Mouse (Mus musculus): ENCODE measurements around the gene Rab3il1.
A peak's percentile ranks its signal among the peaks of the same experiment; 100 is the strongest.

Rab3il1 gene

DNA sequence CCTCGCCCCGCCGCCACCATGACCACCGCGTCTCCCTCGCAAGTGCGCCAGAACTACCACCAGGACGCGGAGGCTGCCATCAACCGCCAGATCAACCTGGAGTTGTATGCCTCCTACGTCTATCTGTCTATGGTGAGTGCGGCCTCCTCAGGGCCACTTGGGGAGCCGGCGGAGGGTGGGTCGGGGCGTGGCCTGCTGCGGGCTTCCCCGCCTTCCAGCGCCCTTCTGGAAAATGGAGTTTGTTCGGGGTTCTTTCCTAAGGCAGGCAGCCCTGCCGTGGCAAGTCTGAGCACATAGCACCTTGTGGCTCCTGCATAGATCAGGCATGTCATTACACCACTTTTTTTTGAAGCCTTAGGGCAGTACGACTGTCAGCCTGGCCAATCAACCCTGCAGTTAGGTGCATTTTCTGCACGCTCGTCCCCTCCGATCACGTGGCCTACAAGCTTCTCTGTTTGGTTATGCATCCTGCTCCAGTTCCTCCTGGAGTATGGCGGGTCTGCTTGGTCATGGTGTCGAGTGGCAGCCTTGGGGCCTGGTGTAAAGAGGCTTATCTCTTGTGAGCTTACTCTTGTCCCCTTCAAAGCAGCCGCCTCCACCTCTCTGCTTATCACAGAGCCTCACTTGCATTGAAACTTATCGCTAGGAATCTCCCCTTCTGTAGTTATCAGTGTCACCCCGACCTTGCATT lies 18.5 kb upstream of the Rab3il1 start:
- peak; percentile 51 to 70 for DNase-seq (ENCODE audit: low spot score in 2 of 2)

DNA sequence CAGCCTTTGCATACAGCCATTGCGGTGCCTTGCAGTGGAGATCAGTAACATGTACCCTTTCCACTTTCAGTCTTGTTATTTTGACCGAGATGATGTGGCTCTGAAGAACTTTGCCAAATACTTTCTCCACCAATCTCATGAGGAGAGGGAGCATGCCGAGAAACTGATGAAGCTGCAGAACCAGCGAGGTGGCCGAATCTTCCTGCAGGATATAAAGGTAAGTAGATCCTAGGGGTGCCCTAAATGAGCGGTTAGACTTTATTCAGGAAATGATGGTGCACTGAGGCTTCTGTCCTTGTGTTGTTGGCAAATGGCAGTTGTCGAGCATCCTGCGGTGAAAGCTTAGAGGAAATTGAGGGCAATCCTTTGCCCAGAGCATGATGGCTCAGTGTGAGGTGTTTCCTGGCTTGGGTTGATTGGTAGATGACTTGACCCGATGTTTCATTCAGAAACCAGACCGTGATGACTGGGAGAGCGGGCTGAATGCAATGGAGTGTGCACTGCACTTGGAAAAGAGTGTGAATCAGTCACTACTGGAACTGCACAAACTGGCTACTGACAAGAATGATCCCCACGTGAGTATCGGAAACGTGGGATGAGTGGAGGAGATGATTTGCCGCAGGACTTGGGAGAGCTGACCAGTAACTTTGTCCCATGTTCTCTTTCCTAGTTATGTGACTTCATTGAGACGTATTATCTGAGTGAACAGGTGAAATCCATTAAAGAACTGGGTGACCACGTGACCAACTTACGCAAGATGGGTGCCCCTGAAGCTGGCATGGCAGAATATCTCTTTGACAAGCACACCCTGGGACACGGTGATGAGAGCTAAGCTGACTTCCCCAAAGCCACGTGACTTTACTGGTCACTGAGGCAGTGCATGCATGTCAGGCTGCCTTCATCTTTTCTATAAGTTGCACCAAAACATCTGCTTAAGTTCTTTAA lies 17.1 kb upstream of the Rab3il1 start:
- no peak for DNase-seq (ENCODE audit: low spot score in 2 of 2)

DNA sequence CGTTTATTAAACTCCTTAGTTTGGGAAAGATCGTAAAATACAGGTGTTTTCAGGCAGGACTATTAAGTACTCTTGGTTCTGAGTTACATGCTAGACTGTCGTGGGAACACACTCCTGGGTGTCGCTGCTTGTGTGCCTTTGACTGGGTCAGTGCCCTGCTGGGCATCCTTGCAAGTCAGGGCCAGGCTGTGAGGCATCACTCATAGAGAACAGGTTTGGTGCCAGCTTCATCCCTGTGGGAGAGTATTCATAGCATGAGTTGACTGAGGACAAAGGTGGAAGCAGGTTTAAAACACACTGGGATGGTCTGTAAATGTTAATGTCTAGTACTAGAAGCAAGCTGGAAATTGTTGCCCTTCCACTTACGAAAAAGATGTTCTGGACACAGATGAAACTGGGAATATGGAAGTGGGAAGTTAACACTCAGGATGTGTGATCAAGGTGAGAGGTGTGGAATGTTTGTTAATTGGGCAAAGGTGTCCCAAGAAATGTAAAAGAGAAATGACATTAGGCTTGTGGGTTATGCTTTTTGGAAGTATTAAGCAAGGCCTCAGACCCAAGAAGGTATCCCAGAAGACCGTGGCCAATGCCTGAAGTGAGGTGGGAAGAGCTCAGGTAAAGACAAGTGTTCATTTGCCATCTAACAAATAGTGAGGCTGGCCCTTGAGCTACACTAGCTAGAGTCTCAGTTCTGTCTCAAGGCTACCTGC lies 16.1 kb upstream of the Rab3il1 start:
- DNase-seq (ENCODE audit: low spot score in 2 of 2) = no peak

DNA sequence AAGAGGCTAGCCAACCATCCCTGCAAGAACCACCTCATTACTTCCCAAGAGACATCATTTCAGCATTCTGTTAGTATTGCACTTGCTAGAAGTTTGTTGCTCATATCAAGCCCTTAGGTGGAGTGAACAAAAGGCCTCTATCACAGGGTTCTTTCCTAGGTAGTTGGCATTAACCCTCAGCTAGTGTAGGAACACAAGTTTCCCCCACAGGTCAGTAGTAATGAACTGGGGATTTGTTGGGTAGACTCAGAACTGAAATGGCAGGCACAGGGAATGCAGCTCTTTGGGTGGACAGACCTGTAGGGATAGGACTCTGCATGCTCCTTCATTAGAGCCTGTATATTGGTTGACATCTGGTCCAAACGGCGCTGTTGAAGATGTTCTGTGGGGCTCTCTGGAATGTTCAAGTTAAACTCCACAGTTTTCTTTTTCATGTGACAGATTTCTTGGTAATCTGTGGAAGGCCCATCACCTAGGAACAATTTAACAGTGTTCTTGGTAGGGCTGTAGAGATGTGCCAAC lies 15.5 kb upstream of the Rab3il1 start:
- no peak for DNase-seq (ENCODE audit: low spot score in 2 of 2)

DNA sequence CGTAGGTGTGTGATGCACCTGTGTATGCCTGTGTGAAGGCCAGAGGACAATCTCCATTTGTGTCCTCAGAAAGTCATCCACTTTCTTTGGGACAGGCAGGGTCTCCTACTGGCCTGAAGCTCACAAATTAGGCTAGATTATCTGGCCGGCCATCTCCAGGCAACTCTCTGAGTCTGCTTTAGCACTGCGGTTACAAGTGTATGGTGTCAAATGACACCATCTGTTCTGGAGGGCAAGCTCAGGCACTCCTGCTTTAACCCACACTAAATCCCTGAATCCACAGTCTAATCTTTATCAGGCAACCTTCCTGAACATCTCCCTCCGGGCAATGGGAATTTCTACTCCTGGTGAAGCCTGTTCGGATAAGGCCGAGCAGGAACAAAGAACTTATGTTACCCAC lies 14.3 kb upstream of the Rab3il1 start:
- no peak for DNase-seq (ENCODE audit: low spot score in 2 of 2)

DNA sequence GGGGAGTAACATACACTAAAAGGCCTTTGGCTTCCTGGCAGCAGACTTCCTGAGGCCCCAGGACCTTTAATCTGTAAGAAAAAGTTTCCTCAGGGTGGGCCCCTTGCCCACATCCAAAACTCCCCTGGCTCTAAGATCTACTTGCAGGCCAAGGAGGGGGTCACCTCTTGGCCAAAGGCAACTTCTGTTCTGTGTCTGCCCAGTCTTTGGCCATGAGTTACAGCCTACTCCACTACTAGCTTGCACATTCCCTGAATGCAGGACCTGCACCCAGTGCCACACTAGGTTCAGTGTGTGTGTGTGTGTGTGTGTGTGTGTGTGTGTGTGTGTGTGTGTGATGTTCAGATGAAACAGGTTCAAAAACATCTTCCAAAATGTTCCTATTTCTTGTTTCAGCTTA lies 13.9 kb upstream of the Rab3il1 start:
- DNase-seq (ENCODE audit: low spot score in 2 of 2) = no peak

DNA sequence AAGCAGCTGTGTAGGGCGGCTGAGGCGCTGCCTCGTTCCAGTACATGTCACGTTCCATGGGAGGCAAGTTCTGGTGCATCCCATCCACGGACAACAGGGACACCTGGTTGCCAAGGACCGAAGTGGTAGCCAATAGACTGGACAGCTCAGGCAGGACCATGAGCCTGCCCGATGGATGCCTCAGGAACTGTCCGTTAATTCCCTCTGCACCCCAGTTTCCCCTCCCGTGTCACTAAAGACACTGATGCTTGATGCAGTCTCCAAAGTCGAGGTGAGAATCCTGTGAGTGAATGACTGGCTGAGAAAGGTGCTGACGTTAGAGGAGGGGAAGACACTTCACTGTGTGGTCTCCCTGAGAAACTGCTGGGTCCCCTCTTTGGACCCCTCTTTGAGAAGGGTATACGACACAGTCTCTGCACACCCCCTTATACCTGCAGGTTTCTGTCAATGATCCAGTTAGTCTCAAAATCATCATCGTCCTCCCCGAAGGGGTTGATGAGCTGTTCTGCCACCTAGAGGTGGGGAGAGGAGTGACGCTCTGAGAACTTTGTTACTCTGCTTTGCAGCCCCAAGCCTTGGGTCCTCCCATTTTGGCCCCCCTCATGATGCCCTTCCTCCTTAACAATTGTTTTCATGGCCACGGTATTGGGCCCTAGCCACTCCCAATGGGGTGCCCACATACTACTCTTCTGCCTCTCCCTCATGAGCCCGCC lies 12.1 kb upstream of the Rab3il1 start:
- no peak for DNase-seq (ENCODE audit: low spot score in 2 of 2)

DNA sequence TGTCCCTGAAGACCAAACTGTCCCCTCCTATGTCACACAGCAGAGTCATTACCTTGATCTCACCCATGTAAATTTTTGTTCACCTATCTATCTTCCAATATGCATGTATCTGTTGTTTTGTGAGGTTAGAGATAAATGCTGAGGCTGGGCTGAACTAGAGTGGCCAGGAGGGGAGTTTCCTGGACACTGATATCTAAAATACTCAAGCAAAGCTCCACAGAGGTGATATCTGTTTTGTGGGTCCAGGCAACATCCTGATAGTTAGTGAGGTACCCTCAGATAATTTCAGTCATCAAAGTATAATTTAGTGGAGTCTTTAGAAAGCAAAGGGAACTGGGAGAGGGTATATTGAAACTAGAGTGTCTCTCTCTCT lies 11.6 kb upstream of the Rab3il1 start:
- DNase-seq (ENCODE audit: low spot score in 2 of 2) = no peak

DNA sequence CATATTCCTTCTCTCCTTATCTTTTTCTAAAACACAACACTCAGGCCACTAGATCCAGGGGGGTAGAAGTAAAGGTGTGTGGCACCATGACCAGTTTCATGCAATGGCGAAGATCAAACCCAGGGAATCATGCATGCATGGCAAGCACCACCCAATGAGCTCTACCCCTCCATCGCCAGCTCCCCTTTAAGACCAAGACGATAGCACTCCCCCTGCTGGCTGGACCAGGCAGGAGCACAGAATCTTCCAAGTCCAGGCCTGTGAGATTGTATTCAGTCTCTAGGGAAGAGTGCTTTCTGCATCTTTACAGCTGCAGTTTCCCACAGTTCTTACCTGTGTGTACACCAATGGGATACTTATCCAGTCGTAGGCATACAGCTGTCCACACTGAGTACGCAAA lies 10.2 kb upstream of the Rab3il1 start:
- peak; percentile 84 for DNase-seq (ENCODE audit: low spot score in 2 of 2)

DNA sequence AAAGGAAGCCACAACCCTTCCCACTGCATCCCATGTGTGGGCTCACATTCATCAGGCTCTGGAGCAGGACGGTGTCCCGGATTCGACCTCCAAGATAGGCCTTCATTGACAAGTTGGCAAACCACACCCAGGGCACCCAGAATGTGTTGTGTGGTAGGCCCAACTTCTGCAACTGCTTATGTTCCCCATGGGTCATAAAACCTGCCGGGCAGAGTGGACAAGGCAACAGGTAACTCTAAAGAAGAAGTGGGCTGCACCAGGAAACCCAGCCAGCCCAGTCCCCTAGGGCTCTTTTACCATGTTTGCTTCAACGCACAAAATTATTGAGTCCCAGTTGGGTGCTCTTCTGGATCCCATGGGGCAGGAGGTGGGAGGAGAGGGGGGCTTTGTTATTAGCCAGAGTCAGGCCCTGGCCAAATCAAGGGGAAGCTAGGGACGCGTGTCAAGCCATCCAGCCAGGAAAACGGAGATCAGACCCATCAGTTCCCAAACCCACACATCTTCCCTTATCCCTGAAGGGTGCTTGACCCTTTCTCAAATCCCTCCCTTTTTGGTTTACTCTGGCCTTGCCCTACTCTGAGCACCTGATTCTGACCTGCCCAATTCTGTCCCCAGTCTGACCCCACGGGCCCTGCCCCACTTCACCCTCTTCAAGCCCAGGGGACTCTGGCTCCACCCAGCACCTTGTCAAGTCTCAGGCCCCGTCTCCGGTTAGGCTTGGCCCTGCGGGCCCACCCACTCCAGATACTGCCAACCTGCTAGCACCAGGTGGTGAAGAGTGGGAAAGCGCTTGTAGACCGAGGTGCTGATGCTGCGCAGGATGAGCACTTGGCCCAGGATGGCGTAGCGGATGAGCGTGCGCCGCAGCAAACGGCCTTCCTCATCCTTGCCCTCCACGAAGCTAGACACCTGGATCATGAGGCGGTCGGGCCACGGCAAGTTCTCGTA lies 9.2 kb upstream of the Rab3il1 start:
- DNase-seq (ENCODE audit: low spot score in 2 of 2) = no peak

DNA sequence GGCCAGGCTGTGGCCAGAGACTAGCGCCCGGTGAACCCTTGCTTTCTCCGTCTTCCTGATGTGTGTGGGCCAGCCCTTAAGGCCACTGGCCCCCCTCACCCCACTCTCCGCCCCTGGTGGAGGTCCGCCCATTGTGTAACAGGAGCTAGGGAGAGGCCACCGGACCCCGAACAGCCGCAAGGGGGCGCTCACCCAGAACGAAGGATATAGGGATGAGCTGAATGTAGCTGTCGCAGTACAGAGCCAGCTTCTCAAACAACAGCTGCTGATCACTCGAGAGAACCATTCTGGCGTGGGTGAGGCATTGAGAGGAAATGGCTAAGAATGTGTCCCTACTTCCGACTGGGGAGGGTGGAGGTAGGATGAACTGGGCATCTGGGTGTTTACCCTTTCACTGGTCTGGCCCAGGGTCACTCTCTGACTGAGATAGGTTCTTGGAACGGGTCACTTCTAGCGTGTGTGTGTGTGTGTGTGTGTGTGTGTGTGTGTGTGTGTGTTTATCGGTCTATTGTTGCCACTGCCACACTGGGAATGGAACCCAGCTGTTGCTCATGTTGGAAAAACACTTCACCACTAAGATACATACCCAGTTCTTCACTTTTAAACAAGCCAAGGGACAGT lies 8.3 kb upstream of the Rab3il1 start:
- peak; percentile 79 to 81 for DNase-seq (ENCODE audit: low spot score in 2 of 2)

DNA sequence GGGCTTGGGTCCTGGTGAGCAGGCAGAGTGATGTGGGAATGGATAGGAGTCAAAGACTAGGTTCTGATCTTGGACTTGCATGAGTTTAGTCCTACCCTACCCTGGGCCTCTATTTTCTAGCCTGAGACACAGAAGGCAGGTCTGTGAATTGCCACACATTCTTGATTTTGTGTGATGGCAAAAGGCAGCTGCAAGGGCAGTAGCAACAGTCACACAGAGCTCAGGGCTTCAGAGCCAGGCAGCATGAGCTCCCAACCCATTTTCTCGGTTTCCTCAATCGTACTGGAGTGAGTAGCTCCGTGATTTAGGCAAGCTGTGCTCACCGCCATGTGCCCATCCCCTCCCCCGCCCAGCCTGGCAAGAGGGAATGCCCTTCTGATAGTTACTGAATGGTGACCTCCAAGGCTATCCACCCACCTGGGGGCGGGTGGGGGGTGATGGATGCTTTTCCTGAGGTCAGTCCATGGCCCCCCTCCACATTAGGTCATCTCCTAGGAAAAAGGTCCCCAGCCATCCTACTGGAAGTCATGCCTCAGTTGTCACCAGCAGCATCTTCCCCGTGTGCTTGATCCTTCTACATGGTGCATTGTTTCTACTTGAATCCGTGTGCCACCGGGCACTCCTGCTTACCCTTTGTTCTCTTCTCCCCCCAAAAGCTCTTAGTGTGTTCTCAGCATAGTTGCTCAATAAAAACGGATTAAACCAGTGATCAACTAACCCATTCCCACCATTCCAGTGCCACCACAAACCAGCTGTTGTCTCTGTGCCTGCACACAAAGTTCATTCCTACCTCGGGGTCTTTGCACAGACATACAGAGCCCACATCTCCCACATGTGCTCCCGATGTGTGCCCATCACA lies 4.0 kb upstream of the Rab3il1 start:
- no peak for DNase-seq (ENCODE audit: low spot score in 2 of 2)

DNA sequence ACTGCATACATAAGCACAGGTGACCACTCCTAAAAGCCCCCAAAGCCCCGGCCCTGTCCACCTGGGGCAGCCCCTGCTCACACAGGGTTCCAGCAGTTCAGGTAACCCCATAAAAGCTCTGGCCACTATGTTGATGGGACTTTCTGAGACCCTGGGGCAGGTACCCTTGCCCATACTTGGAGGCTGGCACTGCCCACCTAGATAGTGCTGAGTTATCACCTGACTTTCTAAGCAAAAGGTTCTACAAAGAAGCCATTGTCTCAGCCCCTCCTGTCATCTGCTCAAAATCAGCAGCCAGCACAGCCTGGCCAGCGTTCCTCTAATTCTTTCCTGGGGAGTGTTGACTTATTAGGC lies 3.4 kb upstream of the Rab3il1 start:
- DNase-seq (ENCODE audit: low spot score in 2 of 2) = no peak

DNA sequence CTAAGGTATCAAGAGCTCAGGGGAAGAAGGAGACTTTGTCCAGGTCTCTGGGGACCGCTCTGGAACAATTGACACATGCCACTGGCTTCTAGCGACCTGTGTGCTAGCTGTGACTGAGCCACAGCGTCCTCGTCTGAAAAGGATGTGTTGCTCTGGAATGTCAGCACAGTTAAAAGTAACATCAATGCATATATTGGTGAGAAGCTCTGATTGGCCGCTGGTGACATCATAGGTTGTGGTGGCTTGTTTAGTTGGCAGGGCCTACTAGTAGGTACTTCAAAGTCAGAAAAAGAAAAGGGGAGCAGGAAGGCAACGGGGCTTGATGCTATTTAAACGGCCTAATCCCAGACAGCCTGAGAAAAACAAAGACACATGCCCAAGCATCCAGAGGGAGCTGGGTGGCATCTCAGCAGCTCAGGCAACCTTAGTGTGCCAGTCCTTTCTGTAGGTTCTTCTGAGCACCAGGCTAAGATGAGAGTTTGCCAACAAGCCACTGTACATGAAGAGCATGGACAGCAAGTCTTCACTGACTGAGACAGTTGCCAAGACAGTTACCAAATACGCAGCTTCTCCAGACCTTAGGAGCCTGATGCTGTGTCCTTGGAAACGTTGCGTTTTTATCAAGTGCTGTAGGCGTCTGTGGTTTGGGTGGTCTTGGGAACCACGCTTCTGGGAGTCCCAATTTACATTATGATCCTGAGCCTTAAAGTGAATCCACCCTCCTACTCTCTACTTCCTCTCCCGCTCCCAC lies 2.6 kb upstream of the Rab3il1 start:
- no peak for DNase-seq (ENCODE audit: low spot score in 2 of 2)

DNA sequence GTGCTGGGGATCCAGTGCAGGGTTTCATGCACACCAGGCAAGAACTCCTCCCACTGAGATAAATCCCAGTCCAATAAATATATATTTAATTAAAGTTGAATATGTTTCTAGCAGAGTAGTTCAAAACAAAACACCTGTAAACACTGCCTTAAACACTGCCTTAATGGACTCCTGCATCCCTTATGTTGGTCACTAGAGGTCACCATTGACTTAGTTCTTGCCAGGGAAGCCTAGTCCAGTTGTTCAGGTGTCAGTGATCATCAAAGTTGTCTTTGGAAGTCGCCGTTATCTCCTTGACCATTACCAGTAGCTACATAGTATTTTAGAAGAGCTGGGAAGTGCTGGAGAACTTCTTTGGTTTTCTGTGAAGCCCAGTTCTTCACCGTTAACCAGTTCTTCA lies 1.1 kb upstream of the Rab3il1 start:
- DNase-seq (ENCODE audit: low spot score in 2 of 2) = no peak

DNA sequence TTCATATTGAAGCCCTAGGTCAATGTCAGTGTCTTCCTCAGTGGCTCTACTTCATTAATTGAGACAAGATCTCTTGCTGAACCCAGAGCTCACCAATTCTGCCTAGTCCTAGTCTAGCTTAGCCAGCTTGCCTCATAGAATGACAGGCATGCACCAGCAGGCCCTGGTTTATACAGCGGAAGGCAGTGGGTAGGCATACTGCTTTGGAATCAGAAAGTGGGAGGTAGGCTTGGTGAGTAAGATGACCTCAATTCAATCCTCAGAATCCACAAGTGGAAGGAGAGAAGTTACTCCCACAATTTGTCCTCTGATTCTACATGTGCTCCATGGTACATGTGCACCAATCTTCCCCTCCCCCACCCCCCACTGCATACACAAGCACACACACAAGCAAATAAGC lies 2.2 kb downstream of the Rab3il1 start:
- DNase-seq (ENCODE audit: low spot score in 2 of 2) = no peak

DNA sequence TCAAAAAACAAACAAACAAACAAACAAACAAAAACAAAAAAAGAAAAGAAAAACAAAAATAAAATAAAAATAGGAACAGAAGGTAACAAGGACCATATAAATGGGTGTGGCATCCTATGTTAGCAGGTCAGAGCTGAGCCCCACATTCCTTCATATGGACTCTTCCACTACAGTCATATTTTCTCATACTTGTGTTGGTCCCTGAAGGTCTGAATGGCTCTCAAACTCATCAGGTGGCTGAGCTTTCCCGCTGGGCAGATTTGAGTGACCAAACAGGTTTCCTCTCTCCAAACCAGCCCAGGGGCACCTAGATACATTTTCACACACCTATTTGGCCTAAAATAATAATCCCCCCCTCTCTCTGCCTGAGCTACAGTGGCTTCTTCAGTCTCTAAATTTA lies 9.9 kb downstream of the Rab3il1 start:
- DNase-seq (ENCODE audit: low spot score in 2 of 2) = no peak

DNA sequence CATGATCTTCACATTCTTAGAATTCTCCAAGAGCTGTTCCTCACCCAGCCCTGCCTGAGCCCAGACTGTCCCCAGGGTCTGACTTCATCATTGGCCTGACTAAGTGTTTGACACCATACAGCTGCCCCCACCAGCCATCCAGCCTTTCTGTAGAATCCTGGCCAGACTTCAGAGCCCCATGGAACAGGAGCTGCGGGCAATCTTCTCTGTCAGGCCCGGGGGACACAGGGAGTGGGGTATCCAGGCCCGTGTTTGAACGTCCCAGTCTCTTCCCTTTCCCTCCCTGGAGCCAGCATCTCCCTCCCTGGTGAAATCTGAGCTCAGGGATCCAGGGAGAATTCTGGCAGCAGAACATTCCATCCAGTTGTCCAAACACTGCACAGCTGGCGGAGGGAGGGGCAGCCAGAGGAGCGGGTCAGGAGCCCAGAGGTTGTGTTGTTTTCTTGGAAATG lies 11.4 kb downstream of the Rab3il1 start:
- DNase-seq (ENCODE audit: low spot score in 2 of 2) = no peak
